In the genomic region with DNA sequence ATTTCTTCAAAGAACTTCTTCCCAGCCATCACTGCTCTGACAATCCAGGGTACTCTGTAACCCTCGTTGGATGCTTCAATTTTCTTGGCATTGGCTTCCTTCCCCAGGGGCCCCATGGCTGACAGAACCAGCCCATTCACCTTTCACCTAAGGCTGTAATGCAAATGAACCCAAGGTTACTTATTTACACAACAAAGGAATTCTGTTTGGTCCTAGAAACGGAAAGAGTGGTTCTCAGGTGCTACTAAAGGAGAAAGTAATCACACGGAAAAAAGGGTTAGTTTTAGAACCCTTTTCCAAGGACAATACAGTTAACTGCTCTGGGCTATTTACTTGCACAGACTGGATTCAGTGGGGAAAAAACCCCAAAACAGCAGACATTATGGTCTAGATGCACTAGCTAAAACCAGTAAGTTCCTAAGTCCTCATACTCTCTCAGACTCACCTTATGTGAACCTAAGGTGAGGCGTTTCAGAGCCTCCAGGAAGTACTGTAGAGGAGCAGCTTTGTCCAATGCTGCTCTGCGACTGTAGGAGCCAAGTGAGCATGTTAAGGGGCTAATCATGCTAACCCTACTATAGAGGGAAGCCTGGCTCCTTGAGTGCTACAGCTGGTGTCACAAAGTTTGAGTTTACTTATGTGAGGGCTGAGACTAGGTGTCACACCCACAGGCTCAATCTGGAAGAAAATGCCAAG, we compare ENCODE assay signal across 12 mouse cellular contexts.
DNase-seq lines count a peak whose midpoint lies in the region; ATAC-seq and TF ChIP-seq lines count a peak whose summit lies in the region.
"Had no signal": no experiment of that assay in that cellular context is flagged by ENCODE, and none has a peak within 500 bp of the region (broad histone marks: within the 10 kb centered on the region; RNA-seq: fewer than 3 reads in every experiment).

No protein-coding gene starts in this region.

- H3K4me1 ChIP-seq in E14TG2a.4 (replicated peaks; ENCODE audit: low read depth, low read length), result peaks cover 74% of the 10 kb centered on the region
- H3K4me1 ChIP-seq in intestine, embryonic 16.5 days (ENCODE audit: control insufficient read depth, insufficient read depth, low read length), result peaks cover 33% of the 10 kb centered on the region
- peaks cover 4% of the 10 kb centered on the region; the same call in 1 of the 2 replicates for H3K4me1 ChIP-seq in midbrain, embryonic 15.5 days
- peaks cover 15% of the 10 kb centered on the region for H3K4me1 ChIP-seq in midbrain, embryonic 13.5 days (replicated peaks)

- no peaks in the 10 kb centered on the region for H3K27me3 ChIP-seq in E14TG2a.4 (ENCODE audit: insufficient read depth, low read length)
- H3K27me3 ChIP-seq in intestine, embryonic 16.5 days (replicated peaks; ENCODE audit: control insufficient read depth, insufficient read depth, low read length), result no peaks in the 10 kb centered on the region
- H3K27me3 ChIP-seq in midbrain, embryonic 15.5 days (replicated peaks), result no peaks in the 10 kb centered on the region
- H3K27me3 ChIP-seq in midbrain, embryonic 13.5 days, result no peaks in the 10 kb centered on the region
- H3K27me3 ChIP-seq: CH12.LX had no signal

- no peak overlapping the region for H3K4me2 ChIP-seq in intestine, embryonic 16.5 days (ENCODE audit: low read depth, low read length)
- no peak overlapping the region for H3K4me2 ChIP-seq in midbrain, embryonic 15.5 days
- no peak overlapping the region for H3K4me2 ChIP-seq in midbrain, embryonic 13.5 days (replicated peaks)

- peak; percentile 43 for DNase-seq in kidney, postnatal 10 days
- DNase-seq: cerebellum, adult 11 months; heart, postnatal 4 days; liver, postnatal 0 days; spleen, adult 18-20 months had no signal

- peaks cover 28% of the 10 kb centered on the region; the same call in 1 of the 2 replicates for H3K36me3 ChIP-seq in E14TG2a.4 (ENCODE audit: insufficient read depth, low read length)
- H3K36me3 ChIP-seq in intestine, embryonic 16.5 days (ENCODE audit: control insufficient read depth, insufficient read depth, low read length), result no peaks in the 10 kb centered on the region
- no peaks in the 10 kb centered on the region for H3K36me3 ChIP-seq in midbrain, embryonic 15.5 days (replicated peaks)
- H3K36me3 ChIP-seq in midbrain, embryonic 13.5 days, result 0 out of 2 replicates have a peak, but pooled peaks cover 4% of the 10 kb centered on the region

- ATAC-seq in CD4-positive, CD25-positive, alpha-beta regulatory T cell, adult 4 months, result peak; percentile 13
- ATAC-seq in intestine, embryonic 16.5 days, result peak; percentile 71
- ATAC-seq in monocyte, adult 5-6 weeks (replicated peaks; ENCODE audit: insufficient number of reproducible peaks, low FRiP score, low TSS enrichment, poor library complexity, severe bottlenecking), result no peak
- no peak for ATAC-seq in midbrain, embryonic 15.5 days (replicated peaks)
- ATAC-seq in midbrain, embryonic 13.5 days, result no peak
- ATAC-seq: liver, postnatal 0 days had no signal

- no peak for TF ChIP-seq CTCF in E14TG2a.4 (conservative IDR thresholded peaks at IDR 0.05; ENCODE audit: low read length)

- H3K9me3 ChIP-seq in E14TG2a.4 (ENCODE audit: low read length), result no peaks in the 10 kb centered on the region
- no peaks in the 10 kb centered on the region for H3K9me3 ChIP-seq in intestine, embryonic 16.5 days (ENCODE audit: control insufficient read depth, low read length)
- no peaks in the 10 kb centered on the region for H3K9me3 ChIP-seq in midbrain, embryonic 15.5 days
- no peaks in the 10 kb centered on the region for H3K9me3 ChIP-seq in midbrain, embryonic 13.5 days

- H3K27ac ChIP-seq in intestine, embryonic 16.5 days (ENCODE audit: low read length), result no peak overlapping the region
- H3K27ac ChIP-seq in midbrain, embryonic 15.5 days, result no peak overlapping the region
- H3K27ac ChIP-seq in midbrain, embryonic 13.5 days, result no peak overlapping the region

- H3K4me3 ChIP-seq in E14TG2a.4 (replicated peaks; ENCODE audit: low read length), result peak overlapping the region; percentile 32
- H3K4me3 ChIP-seq in intestine, embryonic 16.5 days (ENCODE audit: low read length), result no peak overlapping the region
- H3K4me3 ChIP-seq in midbrain, embryonic 15.5 days, result no peak overlapping the region
- no peak overlapping the region for H3K4me3 ChIP-seq in midbrain, embryonic 13.5 days (replicated peaks)

- H3K9ac ChIP-seq in intestine, embryonic 16.5 days (ENCODE audit: low read depth, low read length), result no peak overlapping the region
- no peak overlapping the region for H3K9ac ChIP-seq in midbrain, embryonic 15.5 days
- no peak overlapping the region for H3K9ac ChIP-seq in midbrain, embryonic 13.5 days (replicated peaks)
- H3K9ac ChIP-seq: liver, postnatal 0 days had no signal

- 37% methylated on average over 5 of the region's 5 CpGs for WGBS in intestine, embryonic 16.5 days
- 37% methylated on average over 5 of the region's 5 CpGs for WGBS in midbrain, embryonic 15.5 days
- WGBS in midbrain, embryonic 13.5 days, result 33% methylated on average over 5 of the region's 5 CpGs

Comparison
In these comparisons a context has a peak if more than half of its experiments do, and no peak if none do; other contexts are left out.
1. ATAC-seq: peak in CD4-positive, CD25-positive, alpha-beta regulatory T cell, adult 4 months (single experiment) and intestine, embryonic 16.5 days (single experiment); none in monocyte, adult 5-6 weeks (single experiment), midbrain, embryonic 15.5 days (single experiment) and midbrain, embryonic 13.5 days (single experiment).